Mouse (Mus musculus) layer of hippocampus, postnatal 36 days (tissue): ENCODE data around the gene Lrrc25. TPM values are rescaled to one million over a fixed set of nuclear protein-coding genes. Genes with fewer than 3 reads are reported as not detected.

Experiments used
- DNase-seq, 2 experiments: peaks; one replicate each; pipeline ENCODE4 v3.0.0; 2022
- total RNA-seq, 2 experiments: library from RNA; stranded (reverse); gene quantifications; 2 replicates each; pipeline ENCODE4 v1.2.3; 2021

The Lrrc25 gene
- total RNA-seq, 2 experiments from 2014 or later: 0.33 to 1.0 TPM

- DNase-seq: no peak
These were observed 16.3 kb upstream of the Lrrc25 start for GRCm38 (mm10) chr8:70599507-70600290.

GRCm38 (mm10) chr8:70600473-70601270 is 15.3 kb upstream of the Lrrc25 start:
- DNase-seq: no peak

- peak; percentile 79 to 83 for DNase-seq
These were observed 14.7 kb upstream of the Lrrc25 start for GRCm38 (mm10) chr8:70601271-70601649.

GRCm38 (mm10) chr8:70602139-70602811 is 13.7 kb upstream of the Lrrc25 start:
- DNase-seq: no peak

GRCm38 (mm10) chr8:70604558-70604957 is 11.4 kb upstream of the Lrrc25 start:
- no peak for DNase-seq

- no peak for DNase-seq
These were observed 9.8 kb upstream of the Lrrc25 start for GRCm38 (mm10) chr8:70605871-70606779.

- no peak for DNase-seq
These were observed 9.0 kb upstream of the Lrrc25 start for GRCm38 (mm10) chr8:70606780-70607602.

- DNase-seq: no peak
These were observed 8.4 kb upstream of the Lrrc25 start for GRCm38 (mm10) chr8:70607603-70607897.

- peak in 1 of 2 experiments; percentile 62 for DNase-seq
These were observed 7.8 kb upstream of the Lrrc25 start for GRCm38 (mm10) chr8:70607898-70608748.

GRCm38 (mm10) chr8:70608749-70609367 is 7.1 kb upstream of the Lrrc25 start, which contains the start of gene Ssbp4:
Ssbp4 (minus strand) TSS chr8:70608872.
- DNase-seq: no peak

GRCm38 (mm10) chr8:70609368-70609848 is 6.5 kb upstream of the Lrrc25 start:
- peak in 1 of 2 experiments; percentile 70 for DNase-seq

- peak; percentile 73 to 79 for DNase-seq
These were observed 5.8 kb upstream of the Lrrc25 start for GRCm38 (mm10) chr8:70609849-70610795.

- DNase-seq: peak; percentile 73 to 85
These were observed 4.9 kb upstream of the Lrrc25 start for GRCm38 (mm10) chr8:70610796-70611771.

GRCm38 (mm10) chr8:70611849-70612248 is 4.1 kb upstream of the Lrrc25 start:
- DNase-seq: peak; percentile 81 to 86

- no peak for DNase-seq
These were observed 2.2 kb upstream of the Lrrc25 start for GRCm38 (mm10) chr8:70613763-70614162.

GRCm38 (mm10) chr8:70614469-70614868 is 1.5 kb upstream of the Lrrc25 start:
- DNase-seq: no peak

GRCm38 (mm10) chr8:70615281-70615680 is 674 bp upstream of the Lrrc25 start:
- no peak for DNase-seq
